Mouse (Mus musculus) layer of hippocampus, adult 8-10 months (tissue): ENCODE data around the gene Vkorc1l1. TPM values are rescaled to one million over a fixed set of nuclear protein-coding genes. Genes with fewer than 3 reads are reported as not detected.

Experiments used
- DNase-seq, 2 experiments: peaks; one replicate each; pipeline ENCODE4 v3.0.0; 2022; ENCODE audit warnings: low spot score in 2 of 2
- total RNA-seq, 4 experiments: library from RNA; stranded (reverse); gene quantifications; 2 replicates each; pipeline ENCODE4 v1.2.4; 2022

Vkorc1l1 gene
- total RNA-seq, 4 experiments from 2014 or later, result 43.6 to 50.2 (median 45.9) TPM

DNA sequence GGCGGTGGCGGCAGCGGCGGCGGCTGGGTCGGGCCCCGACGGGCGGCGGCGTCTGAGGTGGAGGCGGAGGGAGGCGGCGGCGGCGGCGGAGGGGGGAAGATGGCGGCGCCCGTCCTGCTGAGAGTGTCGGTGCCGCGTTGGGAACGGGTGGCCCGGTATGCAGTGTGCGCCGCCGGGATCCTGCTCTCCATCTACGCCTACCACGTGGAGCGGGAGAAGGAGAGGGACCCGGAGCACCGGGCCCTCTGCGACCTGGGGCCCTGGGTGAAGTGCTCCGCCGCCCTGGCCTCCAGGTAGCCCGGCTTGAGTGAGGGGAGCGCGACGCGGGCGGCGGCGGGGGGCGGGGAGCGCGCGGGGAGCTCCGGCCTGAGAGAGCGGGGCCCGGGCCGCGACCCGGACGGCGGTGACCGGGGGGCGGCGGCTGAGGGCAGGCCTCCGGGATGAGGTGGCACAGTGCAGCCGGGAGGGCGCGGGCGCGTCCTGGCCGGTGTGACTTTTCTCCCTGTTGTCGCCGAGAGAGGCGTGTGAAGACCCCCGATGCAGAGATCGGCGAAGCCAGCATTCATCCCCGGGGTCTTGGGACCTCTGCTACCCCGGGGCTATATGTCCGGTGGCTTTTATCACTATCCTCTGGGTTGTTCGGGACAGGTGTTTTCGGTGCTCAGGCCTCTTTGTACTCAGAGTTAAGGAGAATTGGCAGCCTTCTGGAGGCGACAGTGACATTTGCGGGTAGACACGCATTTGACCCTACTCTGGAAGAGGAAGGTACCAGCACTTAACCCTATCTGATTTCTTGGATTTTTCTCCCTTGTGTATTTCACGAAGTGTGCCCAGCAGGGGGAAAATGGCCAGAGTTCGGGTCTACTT lies 536 bp downstream of the Vkorc1l1 start:
- peak; percentile 12 to 24 for DNase-seq

DNA sequence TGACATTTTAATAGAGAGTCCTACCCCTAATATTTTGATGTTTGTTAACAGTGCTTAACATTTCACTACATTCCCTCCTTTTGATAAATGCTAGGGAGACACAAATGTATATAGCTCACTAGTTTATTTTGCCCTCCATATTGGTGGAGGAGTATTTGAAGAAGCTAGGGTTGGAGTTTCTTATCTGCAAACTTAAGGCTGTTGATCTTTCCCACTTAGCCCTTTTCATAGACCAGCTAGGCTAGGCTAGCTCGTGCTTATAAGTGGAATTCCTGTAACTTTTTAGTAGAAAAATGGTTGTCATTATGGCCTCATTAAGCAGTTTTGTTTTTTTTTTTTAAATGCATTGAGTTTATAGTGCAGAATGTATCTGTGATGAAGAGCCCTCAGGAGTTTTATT lies 1.6 kb downstream of the Vkorc1l1 start:
- DNase-seq, result no peak

DNA sequence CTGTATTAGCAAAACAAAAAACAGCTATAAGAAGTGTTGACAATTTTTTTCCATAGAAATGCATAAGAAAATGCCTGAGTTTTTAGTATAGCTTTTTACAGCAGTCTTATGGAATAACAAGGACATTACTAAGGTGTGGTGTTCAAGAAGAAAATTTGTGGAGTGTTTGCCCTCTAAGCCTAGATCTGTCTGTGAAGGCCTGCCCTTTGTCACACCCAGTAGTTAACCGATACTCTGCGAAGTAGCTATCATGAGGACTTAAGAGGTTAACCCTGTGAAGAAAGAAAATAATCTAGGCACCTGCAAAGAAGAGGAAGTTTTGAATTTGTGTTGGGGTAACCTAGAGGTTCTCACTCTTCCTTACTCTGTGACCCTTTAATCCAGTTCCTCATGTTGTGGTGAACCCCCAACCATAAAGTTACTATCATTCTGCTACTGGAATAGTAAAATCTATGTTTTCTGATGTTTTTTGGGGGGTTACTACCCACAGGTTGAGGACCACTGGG lies 5.8 kb downstream of the Vkorc1l1 start:
- no peak for DNase-seq

DNA sequence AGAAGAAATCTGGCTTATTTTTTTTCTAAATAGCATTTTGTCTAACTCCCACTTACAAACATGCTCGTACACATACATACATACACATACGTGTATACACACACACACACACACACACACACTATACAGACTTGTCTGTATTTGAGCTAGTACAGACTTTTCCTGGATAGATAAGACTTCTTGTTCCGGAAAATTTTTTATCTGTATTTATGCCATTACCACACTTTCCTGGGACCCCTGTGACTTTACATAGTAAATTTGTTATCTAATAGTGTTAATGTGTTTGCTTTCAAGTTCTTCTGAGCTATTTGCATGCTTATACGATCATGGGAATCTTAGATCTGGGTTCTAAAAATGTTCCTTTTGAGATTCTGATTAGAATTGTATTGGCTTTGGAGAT lies 10.4 kb downstream of the Vkorc1l1 start:
- no peak for DNase-seq

DNA sequence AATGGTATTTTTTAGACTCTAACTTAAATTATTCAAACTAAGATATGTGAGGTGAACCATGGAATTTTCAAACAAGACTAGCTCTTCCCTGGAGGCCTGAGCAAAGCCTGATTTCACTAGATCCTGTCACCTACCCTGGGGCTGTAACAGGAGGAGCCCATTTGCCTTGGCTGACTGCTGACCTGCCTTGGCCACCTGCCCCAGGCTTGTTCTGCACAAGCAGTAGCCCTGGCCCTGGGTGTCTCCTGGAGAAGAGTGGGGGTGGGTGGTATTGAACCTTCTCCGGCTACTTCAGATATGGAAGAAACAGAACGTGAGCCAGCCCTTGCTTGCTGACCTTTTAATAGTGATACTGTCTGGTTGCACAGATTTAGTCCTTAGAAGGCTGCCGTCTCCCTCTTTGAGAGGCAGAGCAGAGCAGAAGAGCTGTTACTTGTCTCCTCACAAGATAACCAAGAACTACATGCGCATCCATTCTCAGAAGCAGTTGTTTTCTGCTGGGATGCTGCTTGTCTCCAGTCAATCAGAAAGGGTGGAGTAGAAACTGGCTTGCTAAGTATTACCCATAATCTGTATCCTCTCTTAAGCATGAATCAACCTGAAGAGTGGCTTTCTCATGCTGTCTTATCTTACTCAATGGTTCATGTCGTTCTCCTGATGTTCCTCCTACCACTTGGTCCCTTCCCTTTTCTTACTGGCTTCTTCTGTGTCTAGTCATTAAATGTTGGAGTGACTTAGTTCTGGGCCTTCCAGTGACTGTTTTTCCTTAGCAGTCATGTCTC lies 12.9 kb downstream of the Vkorc1l1 start:
- DNase-seq, result no peak

DNA sequence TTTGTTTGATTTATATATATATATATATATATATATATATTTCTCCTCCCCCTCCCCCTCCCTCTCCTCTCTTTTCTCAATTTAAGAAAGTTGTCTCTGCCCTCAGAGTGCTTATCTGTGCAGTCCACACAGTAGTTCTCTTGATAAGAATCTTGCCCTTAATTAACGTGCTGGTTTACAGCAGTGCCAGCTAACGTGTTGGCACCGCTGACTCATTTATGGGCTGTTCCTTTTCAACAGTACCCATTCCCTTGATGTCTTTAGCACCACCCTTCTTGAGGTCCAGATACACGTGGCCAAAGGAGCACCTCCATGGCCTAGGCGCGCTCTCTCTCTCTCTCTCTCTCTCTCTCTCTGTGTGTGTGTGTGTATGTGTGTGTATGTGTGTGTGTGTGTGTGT lies 14.0 kb downstream of the Vkorc1l1 start:
- DNase-seq, result no peak

DNA sequence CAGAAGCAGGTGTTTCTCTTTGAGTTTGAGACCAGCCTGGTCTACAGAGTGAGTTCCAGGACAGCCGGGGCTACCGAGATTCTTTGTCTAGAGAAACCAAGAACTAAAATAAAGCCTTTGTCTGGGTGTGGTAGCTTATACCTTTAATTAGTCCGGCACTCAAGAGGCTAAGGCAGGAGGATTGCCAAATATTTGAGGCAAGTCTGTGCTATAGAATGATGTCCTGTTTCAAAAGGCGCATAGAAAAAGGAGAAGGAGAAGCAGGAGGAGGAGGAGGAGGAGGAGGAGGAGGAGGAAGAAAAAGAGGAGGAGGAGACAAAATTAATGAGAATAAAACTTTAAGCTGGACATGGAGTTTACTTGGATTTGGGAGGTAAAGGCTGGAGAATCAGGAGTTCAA lies 21.5 kb downstream of the Vkorc1l1 start:
- DNase-seq, result no peak

DNA sequence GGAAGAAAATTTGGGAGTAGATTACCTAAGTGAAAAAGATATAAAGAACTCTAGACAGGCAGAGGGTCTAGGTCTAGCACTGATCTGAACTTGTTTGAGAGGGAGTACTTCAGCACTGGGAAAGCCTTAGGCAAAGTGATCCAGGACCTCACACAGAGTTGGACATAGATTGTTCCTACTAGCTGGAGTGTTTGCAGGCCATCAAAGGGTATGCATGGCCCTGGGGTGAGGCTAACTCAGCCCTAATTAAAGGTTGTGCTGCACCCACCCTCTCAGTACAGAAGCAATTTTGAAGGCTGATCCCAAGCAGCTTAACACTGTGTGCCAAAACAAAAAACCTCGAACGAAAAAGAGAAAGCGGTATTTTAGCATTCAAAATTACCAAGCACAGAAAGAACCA lies 24.7 kb downstream of the Vkorc1l1 start:
- no peak for DNase-seq

DNA sequence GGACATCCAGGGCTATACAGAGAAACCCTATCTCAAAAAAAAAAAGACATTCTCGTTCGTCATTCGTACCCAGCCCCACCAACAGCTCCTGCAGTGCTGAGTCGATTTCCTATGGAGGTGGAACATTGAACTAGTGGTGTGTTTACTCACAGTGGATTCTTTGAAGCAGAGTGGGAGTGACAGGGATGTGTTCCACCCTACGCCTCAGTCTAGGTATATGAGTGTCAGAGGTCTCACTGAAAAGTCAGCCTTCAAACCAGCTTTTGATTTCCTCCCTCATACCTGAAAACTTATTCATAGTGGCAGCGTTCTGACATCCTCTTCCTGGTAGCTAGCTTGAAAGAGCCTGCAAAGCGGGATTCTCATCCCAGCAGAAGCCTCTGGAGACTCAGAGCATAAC lies 26.6 kb downstream of the Vkorc1l1 start:
- DNase-seq, result no peak

DNA sequence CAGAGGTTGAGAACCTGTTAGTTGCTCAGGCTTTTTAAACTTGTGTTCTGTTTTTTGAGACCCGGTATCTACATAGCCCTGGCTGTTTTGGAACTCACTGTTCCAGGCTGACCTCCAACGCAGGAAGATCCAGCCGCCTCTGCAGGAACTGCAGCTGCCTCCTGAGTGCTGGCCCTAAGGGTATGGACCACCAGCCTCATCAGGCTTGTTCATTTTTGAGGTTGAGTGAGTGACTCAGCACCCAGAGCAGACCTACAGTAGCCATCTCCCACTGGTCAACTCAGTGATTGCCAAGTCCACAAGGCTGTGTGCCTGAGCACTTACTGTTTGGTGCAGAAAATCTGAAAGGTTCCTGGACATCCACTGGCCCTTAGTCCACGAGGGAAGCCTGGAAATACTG lies 29.7 kb downstream of the Vkorc1l1 start:
- no peak for DNase-seq

DNA sequence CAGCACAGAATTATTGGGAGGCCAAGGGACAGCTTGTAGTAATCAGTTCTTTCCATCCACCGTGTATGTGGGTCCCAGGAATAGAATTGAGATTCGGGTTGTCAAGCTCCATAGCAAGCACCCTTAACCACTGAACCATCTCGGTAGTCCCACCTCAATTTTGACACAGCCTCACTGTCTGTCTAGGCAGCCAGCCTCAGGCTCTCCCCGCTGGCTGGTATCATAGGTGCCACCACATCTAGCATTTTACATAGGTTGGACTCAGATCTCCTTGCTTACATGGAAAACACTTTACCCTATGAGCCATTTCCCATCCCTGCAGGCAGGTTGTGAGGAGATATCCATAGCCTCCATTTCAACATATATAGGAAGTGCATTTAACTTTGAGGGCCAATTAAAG lies 32.6 kb downstream of the Vkorc1l1 start:
- DNase-seq, result no peak

DNA sequence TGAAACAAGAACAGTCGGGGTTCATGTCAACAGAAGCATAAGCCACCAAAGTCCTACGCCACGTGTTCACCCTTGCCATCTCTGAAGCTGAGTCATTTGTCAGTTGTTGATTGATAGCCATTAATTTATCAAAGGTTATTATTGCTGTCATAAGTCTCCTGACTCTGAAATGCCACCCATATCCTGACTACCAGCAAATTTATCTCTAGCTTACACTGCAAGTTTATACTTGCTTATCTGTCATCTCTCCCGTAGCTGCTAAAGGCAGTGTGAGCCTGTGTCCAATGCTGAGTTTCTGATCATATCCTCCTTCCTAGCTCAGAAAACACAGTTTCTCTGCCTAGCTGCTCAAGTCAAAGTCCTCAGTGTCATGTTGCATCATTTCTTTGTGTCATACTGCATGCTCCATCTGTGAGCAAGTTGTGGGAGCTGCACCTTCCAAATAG lies 33.1 kb downstream of the Vkorc1l1 start:
- no peak for DNase-seq

DNA sequence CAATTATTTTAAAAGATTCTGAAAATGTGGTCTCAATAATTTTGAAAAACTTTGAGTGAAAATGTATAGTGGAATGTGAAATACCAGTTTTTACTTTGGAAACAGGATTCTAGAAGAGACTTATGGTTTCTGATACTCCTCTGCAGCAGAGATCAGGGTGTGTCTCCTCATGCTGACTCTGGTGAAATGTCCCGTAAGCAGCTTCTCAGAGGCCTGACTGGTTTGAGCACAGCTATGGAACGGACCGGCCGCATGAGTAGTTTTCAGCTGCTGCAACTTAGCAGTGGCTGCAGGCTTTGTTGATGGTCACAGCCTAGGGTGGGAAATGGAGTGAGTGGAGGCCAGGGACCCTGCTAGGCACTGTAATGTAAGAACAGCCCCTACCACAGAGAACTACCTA lies 36.0 kb downstream of the Vkorc1l1 start:
- no peak for DNase-seq

DNA sequence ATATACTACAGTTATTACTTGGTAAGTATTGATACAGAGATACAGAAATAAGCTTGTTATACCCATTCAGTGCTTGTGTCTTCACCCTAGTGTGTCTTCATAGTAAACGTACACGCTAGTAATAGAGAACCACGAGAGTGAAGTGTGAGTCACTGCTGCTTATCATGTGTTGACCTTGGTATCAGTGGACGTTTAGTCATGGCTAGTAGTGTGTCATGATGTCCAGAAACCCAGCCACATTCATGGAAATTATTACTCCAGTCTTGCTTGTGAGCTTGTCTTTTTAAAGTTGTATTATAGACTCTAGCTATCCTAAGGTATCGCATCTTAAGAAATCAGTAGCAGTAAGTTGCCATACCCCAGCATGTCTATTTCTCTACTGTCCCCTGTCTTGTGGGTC lies 36.8 kb downstream of the Vkorc1l1 start:
- DNase-seq, result no peak

DNA sequence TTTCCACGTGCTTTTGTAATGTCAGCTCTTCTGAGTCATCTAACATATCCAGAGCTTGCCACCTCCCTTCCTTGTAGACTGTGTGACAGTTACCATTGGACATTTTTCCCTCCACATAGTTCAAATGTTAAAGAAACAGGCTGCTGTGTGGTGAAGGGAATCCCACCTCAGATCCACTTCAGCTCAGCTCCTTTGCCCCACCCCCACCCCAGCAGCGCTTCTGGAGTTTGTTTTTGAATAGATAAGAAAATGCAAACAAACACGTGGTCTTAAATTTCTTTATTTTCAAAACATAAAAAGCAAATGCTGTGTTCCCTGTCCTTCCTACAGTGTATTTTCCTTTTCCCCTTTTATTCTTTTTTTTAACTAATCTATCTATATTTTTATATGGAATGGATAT lies 38.4 kb downstream of the Vkorc1l1 start:
- DNase-seq, result no peak

DNA sequence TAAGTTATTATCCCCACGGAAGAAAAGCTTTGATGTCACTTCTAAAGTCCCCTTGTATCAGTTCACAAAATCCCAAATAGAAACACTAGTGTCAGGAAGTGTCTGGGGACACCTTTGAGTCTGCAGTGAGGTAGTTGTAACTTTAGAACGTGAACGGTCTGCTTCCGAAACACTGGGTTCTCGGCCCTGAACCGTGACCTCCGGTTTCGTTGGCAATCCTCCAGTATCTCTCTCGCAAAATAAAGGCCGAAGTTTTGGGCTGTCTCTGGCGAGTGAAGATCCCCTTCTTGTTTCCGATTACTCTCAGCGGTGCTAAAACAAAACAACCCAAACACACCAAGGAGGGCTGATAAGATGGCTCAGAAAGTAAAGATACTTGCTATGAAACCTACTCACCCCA lies 47.6 kb downstream of the Vkorc1l1 start:
- no peak for DNase-seq

DNA sequence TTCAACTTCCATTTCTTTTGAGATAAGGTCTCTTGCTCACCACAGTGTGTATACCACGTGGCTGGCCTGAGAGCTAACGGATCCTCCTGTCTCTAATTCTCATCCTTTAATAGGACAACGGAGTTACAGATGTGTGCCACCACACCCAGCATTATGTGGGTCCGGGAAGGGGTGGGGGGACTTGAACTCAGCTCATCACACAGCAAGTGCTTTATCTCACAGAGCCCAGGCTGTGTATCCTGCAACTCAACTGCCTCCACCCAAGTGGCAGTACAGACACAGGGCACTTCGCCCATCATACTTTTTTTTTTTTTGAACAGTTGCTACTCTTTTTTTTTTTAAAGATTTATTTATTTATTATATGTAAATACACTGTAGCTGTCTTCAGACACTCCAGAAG lies 50.1 kb downstream of the Vkorc1l1 start:
- no peak for DNase-seq

DNA sequence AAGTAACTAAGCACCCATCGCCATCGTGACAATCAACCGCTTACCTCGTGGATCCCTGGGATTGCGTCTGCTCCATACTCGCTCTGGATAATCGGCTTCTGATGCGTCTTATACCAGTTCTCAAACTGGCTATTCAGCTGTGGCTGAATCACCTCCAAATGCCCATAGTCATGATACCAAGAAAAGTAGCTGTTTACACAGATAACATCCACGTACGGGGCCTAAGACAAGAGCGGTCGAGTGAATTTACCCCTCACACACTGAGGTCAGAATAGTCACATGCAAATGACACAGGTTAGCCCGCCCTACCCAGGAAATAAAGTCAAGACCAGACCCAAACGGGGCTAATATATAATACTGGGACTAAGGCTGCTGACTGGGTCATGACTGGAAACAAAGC lies 51.6 kb downstream of the Vkorc1l1 start:
- DNase-seq, result no peak

DNA sequence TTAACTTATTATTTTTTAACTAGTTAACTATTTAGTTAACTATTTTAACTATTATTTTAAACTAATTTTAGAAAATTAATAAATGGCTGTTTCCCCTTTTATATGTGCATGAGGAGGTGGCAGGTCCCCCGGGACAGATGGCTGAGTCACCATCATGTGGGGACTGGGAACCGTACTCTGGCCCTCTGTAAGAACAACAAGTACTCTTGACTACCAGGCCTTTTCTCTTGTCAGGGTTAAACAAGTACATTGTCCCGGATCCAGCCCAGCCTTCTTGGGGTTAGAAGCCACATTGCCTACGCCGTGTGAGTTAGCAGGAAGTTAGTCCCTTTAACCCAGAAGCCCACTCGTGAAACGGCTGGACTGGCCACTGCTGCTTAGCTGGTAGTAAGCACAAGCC lies 53.2 kb downstream of the Vkorc1l1 start:
- no peak for DNase-seq

DNA sequence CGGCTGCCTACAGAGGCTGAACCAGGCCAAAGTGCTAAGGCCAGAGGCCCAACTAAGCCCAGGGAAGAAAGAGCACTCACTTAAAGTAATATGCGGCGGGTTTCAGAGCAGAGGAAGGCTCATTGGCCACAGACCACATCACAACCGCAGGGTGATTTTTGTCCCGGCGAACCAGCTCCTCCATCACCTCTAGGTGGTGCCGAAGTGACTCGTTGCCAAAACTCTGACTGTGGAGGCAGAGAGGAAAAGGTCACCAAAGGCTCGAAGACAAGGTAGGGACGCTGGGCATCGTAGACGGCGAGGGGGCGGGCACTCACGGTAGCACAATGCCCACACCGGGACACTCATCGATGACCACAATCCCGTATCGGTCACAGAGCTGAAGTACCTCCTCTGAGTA lies 55.9 kb downstream of the Vkorc1l1 start:
- no peak for DNase-seq

DNA sequence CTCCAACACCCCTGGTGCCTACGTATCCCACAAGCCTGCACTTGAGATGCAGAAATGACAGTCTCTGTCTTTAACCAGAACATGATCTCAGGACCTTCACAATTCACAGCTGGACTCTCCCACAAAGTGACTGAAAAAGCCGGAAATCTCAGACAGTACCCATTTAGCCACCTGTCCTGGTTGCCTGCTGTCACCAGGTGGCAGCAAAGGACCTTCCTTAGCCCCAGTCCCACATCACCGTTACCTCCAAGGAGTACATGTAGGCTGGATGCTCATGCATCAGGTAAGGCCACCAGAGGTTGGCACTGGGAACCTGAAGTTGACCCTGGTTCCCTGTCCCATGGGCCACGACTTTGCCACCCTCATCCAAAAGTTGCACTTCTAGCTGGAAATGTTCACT lies 57.3 kb downstream of the Vkorc1l1 start:
- DNase-seq, result peak; percentile 29 to 41

DNA sequence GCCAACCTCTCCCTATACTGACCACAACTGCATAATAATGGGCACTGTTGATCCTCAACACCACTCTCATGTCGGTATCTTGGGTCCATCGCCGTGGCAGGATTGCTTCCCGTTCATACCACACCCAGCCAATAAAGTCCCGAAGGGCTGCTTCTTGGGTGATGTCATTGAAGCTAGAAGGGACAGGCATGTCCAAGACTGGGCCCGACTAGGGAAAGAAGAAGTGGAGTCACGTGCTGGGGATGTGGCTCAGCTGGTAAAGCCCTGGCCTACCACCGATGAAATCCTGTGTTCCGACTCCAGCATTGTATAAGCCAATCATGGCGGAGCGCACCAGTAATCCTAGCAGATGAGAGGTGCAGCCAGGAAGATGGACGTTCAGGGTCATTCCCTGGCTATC lies 59.0 kb downstream of the Vkorc1l1 start:
- no peak for DNase-seq
